Mouse (Mus musculus) hindbrain, embryonic 11.5 days (tissue): ENCODE results near the gene Psmd14. TPM values are rescaled to one million over a fixed set of nuclear protein-coding genes. Genes with fewer than 3 reads are reported as not detected.

Experiments used
- ATAC-seq: fragments of 200-750 bp; cut with Nextera tagmentation; 2 replicates; pipeline ENCODE4 v1.8.0; 2017; ENCODE audit warnings: mild to moderate bottlenecking, moderate TSS enrichment, moderate library complexity; ENCODE audit not compliant: low FRiP score
- DNase-seq: peaks from one replicate; pipeline ENCODE4 v3.0.0-alpha.2; 2015; ENCODE audit warnings: low spot score
- H3K27ac ChIP-seq: fragments of 300-500 bp; sonication (generic); 2 replicates; pipeline ENCODE4 v1.5.1; 2014; ENCODE audit warnings: mild to moderate bottlenecking, low read depth, low read length
- H3K27me3 ChIP-seq: fragments of 300-500 bp; sonication (generic); 2 replicates; pipeline ENCODE4 v1.6.1; 2014; ENCODE audit warnings: mild to moderate bottlenecking, low read length, moderate library complexity, mixed read lengths; ENCODE audit not compliant: control insufficient read depth, insufficient read depth
- H3K36me3 ChIP-seq: fragments of 300-500 bp; sonication (generic); 2 replicates; pipeline ENCODE4 v1.6.1; 2014; ENCODE audit warnings: mild to moderate bottlenecking, low read length, moderate library complexity, mixed read lengths; ENCODE audit not compliant: control insufficient read depth, insufficient read depth
- H3K4me1 ChIP-seq: fragments of 300-500 bp; sonication (generic); replicated peaks from 2 replicates; pipeline ENCODE4 v1.6.1; 2014; ENCODE audit warnings: low read length, mixed read lengths; ENCODE audit not compliant: control insufficient read depth, insufficient read depth
- H3K4me2 ChIP-seq: fragments of 300-500 bp; sonication (generic); replicated peaks from 2 replicates; pipeline ENCODE4 v1.6.1; 2014; ENCODE audit warnings: mild to moderate bottlenecking, low read depth, low read length
- H3K4me3 ChIP-seq: fragments of 300-500 bp; sonication (generic); 2 replicates; pipeline ENCODE4 v1.5.1; 2014; ENCODE audit warnings: low read depth, low read length
- H3K9ac ChIP-seq: fragments of 300-500 bp; sonication (generic); 2 replicates; pipeline ENCODE4 v1.6.1; 2014; ENCODE audit warnings: low read depth, low read length
- H3K9me3 ChIP-seq: fragments of 300-500 bp; sonication (generic); 2 replicates; pipeline ENCODE4 v1.6.1; 2016; ENCODE audit warnings: low read length; ENCODE audit not compliant: control insufficient read depth
- WGBS: fragments of 180-500 bp; shearing (Covaris S2); extraction: QIAGEN DNeasy Blood & Tissue Kit; methylation state at CpG from one replicate; pipeline ENCODE4 v1.1.7; 2014; 5-methylcytosine and 5-hydroxymethylcytosine counted together
- polyA plus RNA-seq: library from polyadenylated mRNA; unstranded; fragments of >200 nt; fragmentation: Nextera tagmentation; extraction: Ambion mirVana; gene quantifications from 2 replicates; pipeline ENCODE4 v1.2.1, GENCODE M21; 2014

Psmd14 gene
- polyA plus RNA-seq, 1 experiment from 2014 or later, result 288 TPM

- H3K4me1 ChIP-seq, result no peaks in the 10 kb centered on the region
- H3K4me2 ChIP-seq, result no peak overlapping the region
- no peaks in the 10 kb centered on the region for H3K36me3 ChIP-seq
- 79% methylated on average over 5 of the region's 5 CpGs for WGBS
- ATAC-seq (no peak), DNase-seq (no peak)
- no peak overlapping the region for H3K27ac ChIP-seq
- no peak overlapping the region for H3K9ac ChIP-seq
- no peak overlapping the region for H3K4me3 ChIP-seq
- H3K9me3 ChIP-seq, result no peaks in the 10 kb centered on the region
- H3K27me3 ChIP-seq, result no peaks in the 10 kb centered on the region
Measured at GRCm38 (mm10) chr2:61794960-61795359, 83.5 kb downstream of the Psmd14 start.

- Histone ChIP-seq H3K9me3 (no peaks in the 10 kb centered on the region), H3K4me3 (no peak overlapping the region), H3K9ac (no peak overlapping the region), H3K4me2 (no peak overlapping the region), H3K27ac (no peak overlapping the region), H3K4me1 (no peaks in the 10 kb centered on the region; the same call in 1 of the 2 replicates), H3K36me3 (no peaks in the 10 kb centered on the region), H3K27me3 (peaks cover 10% of the 10 kb centered on the region)
- ATAC-seq, result no peak
- no peak for DNase-seq
- WGBS, result 95% methylated on average over 1 of the region's 1 CpGs
Measured at GRCm38 (mm10) chr2:61798048-61798447, 86.6 kb downstream of the Psmd14 start.

GRCm38 (mm10) chr2:61802656-61803251, 91.3 kb downstream of the Psmd14 start, which contains the start of gene Tbr1:
Tbr1 (plus strand) TSS chr2:61802930.
- Histone ChIP-seq H3K27ac (no peak within 1 kb of the TSS), H3K4me1 (peaks cover 5% of the 10 kb centered on the region), H3K27me3 (peaks cover 37% of the 10 kb centered on the region)

GRCm38 (mm10) chr2:61803443-61804367, 92.2 kb downstream of the Psmd14 start:
- H3K9me3 ChIP-seq, result no peaks in the 10 kb centered on the region
- ATAC-seq (0 out of 2 replicates have a peak, but pooled peaks have one; percentile 1), DNase-seq (peak; percentile 57)
- H3K27ac ChIP-seq, result no peak overlapping the region
- no peak overlapping the region for H3K4me2 ChIP-seq
- H3K36me3 ChIP-seq, result no peaks in the 10 kb centered on the region
- H3K4me3 ChIP-seq, result no peak overlapping the region
- H3K4me1 ChIP-seq, result peaks cover 5% of the 10 kb centered on the region
- WGBS, result 2% methylated on average over 29 of the region's 29 CpGs
- H3K27me3 ChIP-seq, result peaks cover 44% of the 10 kb centered on the region
- no peak overlapping the region for H3K9ac ChIP-seq

More at GRCm38 (mm10) chr2:61802656-61803251, 91.3 kb downstream of the Psmd14 start, which contains the start of gene Tbr1:
- H3K9me3 ChIP-seq, result no peaks in the 10 kb centered on the region
- no peak within 1 kb of the TSS for H3K4me3 ChIP-seq
- H3K4me2 ChIP-seq, result no peak within 1 kb of the TSS
- H3K36me3 ChIP-seq, result no peaks in the 10 kb centered on the region
- no peak within 1 kb of the TSS for H3K9ac ChIP-seq
- 3% methylated on average over 11 of the region's 11 CpGs for WGBS
- peak; percentile 46 for DNase-seq
- ATAC-seq, result peak; percentile 36

GRCm38 (mm10) chr2:61804382-61804840, 92.9 kb downstream of the Psmd14 start:
- no peaks in the 10 kb centered on the region for H3K9me3 ChIP-seq
- ATAC-seq, result no peak
- WGBS, result 2% methylated on average over 10 of the region's 10 CpGs
- H3K4me2 ChIP-seq, result no peak overlapping the region
- no peak overlapping the region for H3K9ac ChIP-seq
- peak; percentile 65 for DNase-seq
- H3K36me3 ChIP-seq, result no peaks in the 10 kb centered on the region
- no peak overlapping the region for H3K4me3 ChIP-seq
- H3K27ac ChIP-seq, result no peak overlapping the region
- H3K27me3 ChIP-seq, result peaks cover 47% of the 10 kb centered on the region
- H3K4me1 ChIP-seq, result peaks cover 5% of the 10 kb centered on the region

GRCm38 (mm10) chr2:61804841-61805540, 93.5 kb downstream of the Psmd14 start:
- no peak overlapping the region for H3K4me2 ChIP-seq
- H3K4me3 ChIP-seq, result no peak overlapping the region
- peak; percentile 69 for DNase-seq
- H3K4me1 ChIP-seq, result peaks cover 5% of the 10 kb centered on the region
- peaks cover 53% of the 10 kb centered on the region for H3K27me3 ChIP-seq
- 1% methylated on average over 39 of the region's 39 CpGs for WGBS
- H3K27ac ChIP-seq, result no peak overlapping the region
- peak; percentile 61 for ATAC-seq
- no peaks in the 10 kb centered on the region for H3K9me3 ChIP-seq
- no peak overlapping the region for H3K9ac ChIP-seq
- H3K36me3 ChIP-seq, result no peaks in the 10 kb centered on the region

GRCm38 (mm10) chr2:61805541-61806345, 94.2 kb downstream of the Psmd14 start:
- Histone ChIP-seq H3K4me2 (no peak overlapping the region), H3K4me1 (peaks cover 5% of the 10 kb centered on the region), H3K9me3 (no peaks in the 10 kb centered on the region), H3K9ac (no peak overlapping the region), H3K27ac (no peak overlapping the region), H3K36me3 (no peaks in the 10 kb centered on the region), H3K4me3 (no peak overlapping the region), H3K27me3 (peaks cover 60% of the 10 kb centered on the region)
- under 1% methylated on average over 39 of the region's 39 CpGs for WGBS
- peak; percentile 58 for DNase-seq
- ATAC-seq, result peak; percentile 23

GRCm38 (mm10) chr2:61806346-61806825, 94.9 kb downstream of the Psmd14 start:
- peak; percentile 50 for DNase-seq
- H3K36me3 ChIP-seq, result no peaks in the 10 kb centered on the region
- 0% methylated on average over 3 of the region's 3 CpGs for WGBS
- no peak overlapping the region for H3K4me2 ChIP-seq
- no peaks in the 10 kb centered on the region for H3K9me3 ChIP-seq
- no peak overlapping the region for H3K9ac ChIP-seq
- H3K27me3 ChIP-seq, result peaks cover 67% of the 10 kb centered on the region
- H3K4me3 ChIP-seq, result no peak overlapping the region
- ATAC-seq, result no peak
- peaks cover 5% of the 10 kb centered on the region for H3K4me1 ChIP-seq
- H3K27ac ChIP-seq, result no peak overlapping the region
